Mouse (Mus musculus) CD4-positive helper T cell, adult 2 months (primary cell): ENCODE results near the gene Clcn2.
"Not testable (repeated sequence)": the region's sequence is repeated elsewhere in the genome, so short reads cannot be mapped to it uniquely, and the experiment has no call there.

Experiments used
- DNase-seq: peaks from one replicate; pipeline ENCODE4 v3.0.0-alpha.2; 2012; ENCODE audit warnings: low read depth, missing footprints, low spot score

Clcn2 gene

GRCm38 (mm10) chr16:20701729-20702521, 15.6 kb downstream of the Clcn2 start:
- no peak for DNase-seq

- no peak for DNase-seq
Measured at GRCm38 (mm10) chr16:20701316-20701715, 16.2 kb downstream of the Clcn2 start.

- DNase-seq: no peak
Measured at GRCm38 (mm10) chr16:20700036-20700435, 17.5 kb downstream of the Clcn2 start.

DNA sequence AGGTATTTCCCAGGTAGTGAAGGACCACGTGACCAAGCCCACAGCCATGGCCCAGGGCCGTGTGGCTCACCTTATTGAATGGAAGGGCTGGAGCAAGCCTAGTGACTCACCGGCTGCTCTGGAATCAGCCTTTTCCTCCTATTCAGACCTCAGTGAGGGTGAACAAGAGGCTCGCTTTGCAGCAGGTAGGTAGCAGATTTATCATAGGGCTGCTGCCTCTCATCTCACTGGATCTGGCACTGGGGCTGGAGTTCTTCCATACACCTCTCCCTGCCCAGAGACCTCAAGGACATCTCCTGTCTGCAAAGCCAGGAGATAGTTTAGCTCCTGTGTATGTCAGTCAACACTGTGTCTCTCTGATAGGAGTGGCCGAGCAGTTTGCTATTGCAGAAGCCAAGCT, 18.3 kb downstream of the Clcn2 start:
- no peak for DNase-seq

DNA sequence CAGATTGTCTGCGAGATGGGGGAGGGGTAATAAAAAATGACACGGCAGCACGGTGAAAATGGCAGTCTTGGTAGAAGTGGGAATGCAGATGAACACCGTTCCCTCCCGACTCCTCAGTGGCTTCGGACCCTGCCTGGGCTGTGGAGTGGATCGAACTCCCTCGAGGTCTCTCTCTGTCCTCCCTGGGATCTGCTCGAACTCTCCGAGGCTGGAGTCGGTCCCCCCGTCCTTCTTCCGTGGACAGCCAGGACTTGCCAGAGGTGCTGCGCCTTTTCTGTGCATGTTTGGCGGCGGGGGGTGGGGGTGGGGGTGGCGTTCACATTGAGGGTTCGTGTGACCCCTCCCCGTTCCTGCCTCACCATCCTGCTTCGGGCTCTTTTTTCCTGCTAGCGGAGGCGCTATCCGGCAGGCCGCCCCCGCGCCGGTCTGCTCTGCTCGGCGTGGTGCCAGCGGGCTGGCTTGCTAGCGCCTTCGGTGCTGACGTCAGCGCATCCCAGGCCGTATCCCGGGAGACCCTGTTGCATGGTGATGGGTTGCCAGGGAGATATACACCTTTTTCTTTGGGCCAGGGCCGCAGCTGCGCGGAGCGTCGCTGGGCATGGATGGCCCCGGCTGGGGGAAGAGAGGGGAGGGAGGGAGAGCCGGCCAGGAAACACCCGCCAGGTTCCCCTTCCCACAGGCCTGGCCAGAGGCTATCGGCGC, 21.8 kb downstream of the Clcn2 start:
- peak; percentile 65 for DNase-seq

DNA sequence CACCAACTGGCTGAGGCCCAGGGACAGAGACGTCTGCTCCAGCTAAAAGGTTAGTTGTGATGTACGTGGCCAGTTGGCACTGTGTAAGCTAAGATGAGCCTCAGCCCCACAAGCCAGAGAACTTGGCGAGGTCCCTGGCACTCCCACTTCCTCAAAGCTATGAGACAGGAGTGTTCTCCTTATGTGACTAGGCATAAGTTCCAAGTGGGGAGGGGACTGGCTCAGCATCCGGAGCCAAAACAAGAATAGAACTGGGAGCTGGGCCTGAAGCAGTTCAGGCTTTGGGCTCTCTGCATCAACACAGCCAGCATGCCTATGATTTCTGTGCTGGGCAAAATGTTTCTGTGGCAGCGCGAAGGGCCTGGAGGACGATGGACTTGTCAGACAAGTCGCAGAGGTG, 22.8 kb downstream of the Clcn2 start:
- no peak for DNase-seq

GRCm38 (mm10) chr16:20693111-20693701, 24.3 kb downstream of the Clcn2 start, which contains the start of gene Fam131a:
Fam131a (plus strand) TSS chr16:20693241.
- DNase-seq: peak; percentile 82

GRCm38 (mm10) chr16:20692241-20692965, 25.1 kb downstream of the Clcn2 start:
- peak; percentile 17 for DNase-seq

- DNase-seq: no peak
Measured at GRCm38 (mm10) chr16:20691617-20692016, 25.9 kb downstream of the Clcn2 start.

- no peak for DNase-seq
Measured at GRCm38 (mm10) chr16:20690774-20691173, 26.8 kb downstream of the Clcn2 start.

DNA sequence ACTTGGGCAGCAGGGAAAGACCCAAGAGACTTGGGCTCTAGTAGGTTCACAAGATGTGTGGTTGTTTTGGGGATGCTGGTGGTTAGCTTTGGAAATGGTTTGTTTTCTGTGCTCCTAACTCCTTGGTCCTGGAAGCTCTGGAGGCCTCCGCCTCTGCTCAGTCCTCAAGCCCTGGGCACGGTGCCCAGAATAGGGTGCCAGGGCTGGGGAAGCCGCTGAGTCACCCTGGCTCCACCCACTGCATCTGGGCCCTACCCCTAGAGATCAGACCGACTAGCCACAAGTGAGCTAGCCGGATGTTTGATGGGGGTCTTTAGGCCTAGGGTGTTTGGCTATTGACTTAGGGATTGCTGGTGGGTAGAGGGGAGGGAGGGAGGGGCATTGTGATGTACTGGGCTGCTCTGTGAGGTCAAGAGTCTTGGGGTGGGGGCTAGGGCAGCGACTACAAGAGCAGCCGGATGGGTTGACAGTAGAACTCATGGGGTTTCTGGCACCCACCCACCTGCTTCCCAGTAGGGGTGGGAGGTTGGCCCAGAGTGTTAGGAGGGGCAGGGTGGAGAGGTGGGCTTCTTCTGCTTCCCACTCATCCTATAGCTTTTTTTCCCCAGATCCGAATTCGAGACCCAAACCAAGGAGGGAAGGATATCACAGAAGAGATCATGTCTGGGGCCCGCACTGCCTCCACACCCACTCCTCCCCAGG, 39.4 kb downstream of the Clcn2 start:
- DNase-seq: no peak

DNA sequence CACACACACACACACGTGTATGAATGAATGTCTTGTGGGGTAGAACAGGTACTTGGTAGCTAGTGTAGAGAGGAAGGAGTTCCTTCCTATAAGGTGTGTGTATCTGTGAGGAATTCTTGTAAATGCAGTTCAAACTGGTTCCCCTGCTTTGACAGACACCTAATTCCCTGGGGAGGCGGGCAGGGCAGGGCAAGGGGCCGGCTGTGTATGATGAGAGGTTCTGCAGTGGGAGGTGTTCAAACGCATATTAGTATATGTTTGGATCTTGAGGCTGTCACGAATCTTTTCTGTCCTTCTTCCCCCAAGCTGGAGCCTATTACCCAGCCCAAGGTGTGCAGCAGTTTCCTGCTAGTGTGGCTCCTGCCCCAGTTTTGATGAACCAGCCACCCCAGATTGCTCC, 40.2 kb downstream of the Clcn2 start:
- DNase-seq: no peak

- peak; percentile 17 for DNase-seq
Measured at GRCm38 (mm10) chr16:20676702-20677101, 40.8 kb downstream of the Clcn2 start.

- no peak for DNase-seq
Measured at GRCm38 (mm10) chr16:20675213-20675612, 42.3 kb downstream of the Clcn2 start.

GRCm38 (mm10) chr16:20673706-20674303, 43.7 kb downstream of the Clcn2 start:
- DNase-seq: peak; percentile 21

- peak; percentile 69 for DNase-seq
Measured at GRCm38 (mm10) chr16:20672965-20673705, 44.4 kb downstream of the Clcn2 start.

DNA sequence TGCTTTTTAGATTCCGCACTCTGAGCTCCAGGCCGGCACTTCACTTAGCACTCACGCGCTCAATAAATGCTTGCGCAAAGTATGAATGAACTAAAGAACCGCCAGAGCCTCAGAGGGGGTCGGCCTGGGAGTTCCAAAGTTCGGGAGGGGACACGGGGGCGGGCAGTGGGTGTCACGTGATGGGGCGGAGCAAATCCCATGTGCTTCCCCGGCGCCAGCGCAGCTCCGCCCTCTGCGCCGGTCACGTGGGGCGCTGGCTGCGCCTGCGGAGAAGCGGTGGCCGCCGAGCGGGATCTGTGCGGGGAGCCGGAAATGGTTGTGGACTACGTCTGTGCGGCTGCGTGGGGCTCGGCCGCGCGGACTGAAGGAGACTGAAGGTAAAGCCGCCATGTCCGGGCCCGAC, 45.0 kb downstream of the Clcn2 start:
- peak; percentile 96 for DNase-seq

GRCm38 (mm10) chr16:20671886-20672285, 45.7 kb downstream of the Clcn2 start:
- DNase-seq: peak; percentile 42

- no peak for DNase-seq
Measured at GRCm38 (mm10) chr16:20670291-20670690, 47.3 kb downstream of the Clcn2 start.

DNA sequence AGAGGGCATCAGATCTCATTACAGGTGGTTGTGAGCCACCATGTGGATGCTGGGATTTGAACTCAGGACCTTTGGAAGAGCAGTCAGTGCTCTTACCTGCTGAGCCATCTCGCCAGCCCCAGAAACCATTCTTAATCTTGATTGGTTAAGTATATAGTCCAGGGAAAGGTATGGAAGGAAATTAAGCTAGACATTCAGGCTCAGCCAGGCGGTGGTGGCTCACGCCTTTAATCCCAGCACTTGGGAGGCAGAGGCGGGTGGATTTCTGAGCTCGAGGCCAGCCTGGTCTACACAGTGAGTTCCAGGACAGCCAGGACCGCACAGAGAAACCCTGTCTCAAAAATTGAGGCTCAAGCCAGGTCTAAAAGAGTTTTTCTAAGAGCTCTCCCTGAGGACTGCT, 49.5 kb downstream of the Clcn2 start, which contains the start of gene Eif4g1:
Gene Eif4g1, plus strand, starts transcription at position 301 of the 400 bp plus-strand sequence.
- DNase-seq: not testable (repeated sequence)
